Mouse (Mus musculus) gastrocnemius, postnatal 36 days (tissue): ENCODE measurements around the gene Pmp22. TPM values are rescaled to one million over a fixed set of nuclear protein-coding genes. Genes with fewer than 3 reads are reported as not detected.

Source experiments
- DNase-seq, 2 experiments: peaks; one replicate each; pipeline ENCODE4 v3.0.0; 2022
- intact Hi-C: fragments of 180-260 bp; cut with DNase I; formaldehyde crosslinking; loops from one replicate; pipeline ENCODE4 v1.15.1; 2025
- total RNA-seq, 2 experiments: library from RNA; stranded (reverse); gene quantifications; 2 replicates each; pipeline ENCODE4 v1.2.3; 2021

The Pmp22 gene
- total RNA-seq, 2 experiments from 2014 or later = 36.3 to 69.3 TPM

- intact Hi-C loops = no loop called here
- DNase-seq = no peak
These were observed 17.8 kb downstream of the Pmp22 start for GRCm38 (mm10) chr11:63146601-63147000.

- intact Hi-C loops = no loop called here
These were observed 19.5 kb downstream of the Pmp22 start for GRCm38 (mm10) chr11:63148276-63148675.

GRCm38 (mm10) chr11:63151857-63152256 lies 23.1 kb downstream of the Pmp22 start:
- no peak for DNase-seq
- intact Hi-C loops = no loop called here

More at GRCm38 (mm10) chr11:63148276-63148675, 19.5 kb downstream of the Pmp22 start:
- DNase-seq = no peak

- intact Hi-C loops = no loop called here
- DNase-seq = no peak
These were observed 28.3 kb downstream of the Pmp22 start for GRCm38 (mm10) chr11:63157117-63157516.

- intact Hi-C loops = loop anchor here (10.0 kb wide), 1 partner anchor 416 kb away; no protein-coding TSS in a partner anchor
- no peak for DNase-seq
These were observed 32.1 kb downstream of the Pmp22 start for GRCm38 (mm10) chr11:63160926-63161325.

- DNase-seq = no peak
- intact Hi-C loops = loop anchor here (10.0 kb wide), 1 partner anchor 418 kb away; no protein-coding TSS in a partner anchor
These were observed 34.0 kb downstream of the Pmp22 start for GRCm38 (mm10) chr11:63162806-63163205.

- intact Hi-C loops = loop anchor here (10.0 kb wide), 1 partner anchor 419 kb away; no protein-coding TSS in a partner anchor
- DNase-seq = peak in 1 of 2 experiments; percentile 20
These were observed 34.8 kb downstream of the Pmp22 start for GRCm38 (mm10) chr11:63163550-63163949.

GRCm38 (mm10) chr11:63163986-63164682 lies 35.4 kb downstream of the Pmp22 start:
- intact Hi-C loops = loop anchor here (2.0 to 10.0 kb wide), 2 partner anchors 243 to 419 kb away; no protein-coding TSS in a partner anchor
- DNase-seq = no peak

- intact Hi-C loops = loop anchor here (2.0 to 10.0 kb wide), 2 partner anchors 244 to 420 kb away; no protein-coding TSS in a partner anchor
- DNase-seq = peak in 1 of 2 experiments; percentile 30
These were observed 36.1 kb downstream of the Pmp22 start for GRCm38 (mm10) chr11:63164756-63165484.

- intact Hi-C loops = loop anchor here (10.0 kb wide), 1 partner anchor 423 kb away; no protein-coding TSS in a partner anchor
These were observed 39.0 kb downstream of the Pmp22 start for GRCm38 (mm10) chr11:63167826-63168225.

GRCm38 (mm10) chr11:63168551-63169258 lies 39.9 kb downstream of the Pmp22 start:
- no peak for DNase-seq
- intact Hi-C loops = loop anchor here (10.0 kb wide), 1 partner anchor 424 kb away; no protein-coding TSS in a partner anchor

More at GRCm38 (mm10) chr11:63167826-63168225, 39.0 kb downstream of the Pmp22 start:
- DNase-seq = no peak

GRCm38 (mm10) chr11:63171977-63172376 lies 43.2 kb downstream of the Pmp22 start:
- intact Hi-C loops = no loop called here
- no peak for DNase-seq

- intact Hi-C loops = no loop called here
- peak in 1 of 2 experiments; percentile 8 for DNase-seq
These were observed 44.8 kb downstream of the Pmp22 start for GRCm38 (mm10) chr11:63173604-63174003.

GRCm38 (mm10) chr11:63175302-63175701 lies 46.5 kb downstream of the Pmp22 start:
- DNase-seq = no peak
- intact Hi-C loops = no loop called here

- no peak for DNase-seq
- intact Hi-C loops = no loop called here
These were observed 47.6 kb downstream of the Pmp22 start for GRCm38 (mm10) chr11:63176416-63176815.

GRCm38 (mm10) chr11:63180262-63181101 lies 51.7 kb downstream of the Pmp22 start:
- intact Hi-C loops = no loop called here

GRCm38 (mm10) chr11:63188803-63189202 lies 60.0 kb downstream of the Pmp22 start:
- intact Hi-C loops = no loop called here
- DNase-seq = no peak

More at GRCm38 (mm10) chr11:63180262-63181101, 51.7 kb downstream of the Pmp22 start:
- DNase-seq = no peak

GRCm38 (mm10) chr11:63198070-63198469 lies 69.3 kb downstream of the Pmp22 start:
- no peak for DNase-seq
- intact Hi-C loops = no loop called here

- DNase-seq = no peak
- intact Hi-C loops = no loop called here
These were observed 73.3 kb downstream of the Pmp22 start for GRCm38 (mm10) chr11:63201989-63202535.
